Mouse (Mus musculus): ENCODE results near the gene Tmprss11f.
"Not testable (repeated sequence)": the region's sequence is repeated elsewhere in the genome, so short reads cannot be mapped to it uniquely, and the experiment has no call there.

Gene Tmprss11f

GRCm38 (mm10) chr5:86632324-86632723 is at the start of gene Tmprss11f:
Tmprss11f (minus strand) TSS chr5:86632424.
- no peak for DNase-seq (ENCODE audit: low spot score)

- no peak for DNase-seq (ENCODE audit: low spot score)
Observed at GRCm38 (mm10) chr5:86676262-86676661, 44.0 kb upstream of the Tmprss11f start, which contains the start of gene Tmprss11b. Tmprss11b (minus strand) TSS chr5:86676362.

GRCm38 (mm10) chr5:86649185-86649584 is 17.0 kb upstream of the Tmprss11f start:
- DNase-seq (ENCODE audit: low spot score) = peak; percentile 35

GRCm38 (mm10) chr5:86640795-86641194 is 8.6 kb upstream of the Tmprss11f start:
- no peak for DNase-seq (ENCODE audit: low spot score)

GRCm38 (mm10) chr5:86630700-86631099 is 1.5 kb downstream of the Tmprss11f start:
- DNase-seq (ENCODE audit: low spot score) = no peak

- no peak for DNase-seq (ENCODE audit: low spot score)
Observed at GRCm38 (mm10) chr5:86621778-86622177, 10.4 kb downstream of the Tmprss11f start.

GRCm38 (mm10) chr5:86585896-86586295 is 46.3 kb downstream of the Tmprss11f start:
- no peak for DNase-seq (ENCODE audit: low spot score)

- no peak for DNase-seq (ENCODE audit: low spot score)
Observed at GRCm38 (mm10) chr5:86582618-86583017, 49.6 kb downstream of the Tmprss11f start.

GRCm38 (mm10) chr5:86581998-86582397 is 50.2 kb downstream of the Tmprss11f start:
- no peak for DNase-seq (ENCODE audit: low spot score)

- not testable (repeated sequence) for DNase-seq (ENCODE audit: low spot score)
Observed at GRCm38 (mm10) chr5:86578761-86579160, 53.5 kb downstream of the Tmprss11f start.

GRCm38 (mm10) chr5:86546693-86547092 is 85.5 kb downstream of the Tmprss11f start:
- no peak for DNase-seq (ENCODE audit: low spot score)

- DNase-seq (ENCODE audit: low spot score) = no peak
Observed at GRCm38 (mm10) chr5:86540601-86541000, 91.6 kb downstream of the Tmprss11f start.

- DNase-seq (ENCODE audit: low spot score) = no peak
Observed at GRCm38 (mm10) chr5:86528725-86529124, 103.5 kb downstream of the Tmprss11f start.

- DNase-seq (ENCODE audit: low spot score) = no peak
Observed at GRCm38 (mm10) chr5:86518500-86518899, 113.7 kb downstream of the Tmprss11f start, which contains the start of gene Tmprss11g. Tmprss11g (minus strand) TSS chr5:86518600.

GRCm38 (mm10) chr5:86511538-86511937 is 120.7 kb downstream of the Tmprss11f start:
- no peak for DNase-seq (ENCODE audit: low spot score)

GRCm38 (mm10) chr5:86493453-86493852 is 138.8 kb downstream of the Tmprss11f start:
- DNase-seq (ENCODE audit: low spot score) = no peak

- DNase-seq (ENCODE audit: low spot score) = no peak
Observed at GRCm38 (mm10) chr5:86482562-86482961, 149.7 kb downstream of the Tmprss11f start.

GRCm38 (mm10) chr5:86482031-86482430 is 150.2 kb downstream of the Tmprss11f start:
- no peak for DNase-seq (ENCODE audit: low spot score)

GRCm38 (mm10) chr5:86473859-86474258 is 158.4 kb downstream of the Tmprss11f start:
- DNase-seq (ENCODE audit: low spot score) = no peak
